Mouse (Mus musculus) skeletal muscle tissue, adult 2 months (tissue): ENCODE measurements around the gene Scarb1.
A peak's percentile ranks its signal among the peaks of the same experiment; 100 is the strongest.
"Not testable (repeated sequence)": the region's sequence is repeated elsewhere in the genome, so short reads cannot be mapped to it uniquely, and the experiment has no call there.

Experiments used
- DNase-seq: peaks from one replicate; pipeline ENCODE4 v3.0.0-alpha.2; 2012; ENCODE audit warnings: low read depth, low spot score

Gene Scarb1

GRCm38 (mm10) chr5:125340547-125341262 is at the start of gene Scarb1:
Scarb1 (minus strand) TSS chr5:125341094.
- peak; percentile 62 for DNase-seq

DNA sequence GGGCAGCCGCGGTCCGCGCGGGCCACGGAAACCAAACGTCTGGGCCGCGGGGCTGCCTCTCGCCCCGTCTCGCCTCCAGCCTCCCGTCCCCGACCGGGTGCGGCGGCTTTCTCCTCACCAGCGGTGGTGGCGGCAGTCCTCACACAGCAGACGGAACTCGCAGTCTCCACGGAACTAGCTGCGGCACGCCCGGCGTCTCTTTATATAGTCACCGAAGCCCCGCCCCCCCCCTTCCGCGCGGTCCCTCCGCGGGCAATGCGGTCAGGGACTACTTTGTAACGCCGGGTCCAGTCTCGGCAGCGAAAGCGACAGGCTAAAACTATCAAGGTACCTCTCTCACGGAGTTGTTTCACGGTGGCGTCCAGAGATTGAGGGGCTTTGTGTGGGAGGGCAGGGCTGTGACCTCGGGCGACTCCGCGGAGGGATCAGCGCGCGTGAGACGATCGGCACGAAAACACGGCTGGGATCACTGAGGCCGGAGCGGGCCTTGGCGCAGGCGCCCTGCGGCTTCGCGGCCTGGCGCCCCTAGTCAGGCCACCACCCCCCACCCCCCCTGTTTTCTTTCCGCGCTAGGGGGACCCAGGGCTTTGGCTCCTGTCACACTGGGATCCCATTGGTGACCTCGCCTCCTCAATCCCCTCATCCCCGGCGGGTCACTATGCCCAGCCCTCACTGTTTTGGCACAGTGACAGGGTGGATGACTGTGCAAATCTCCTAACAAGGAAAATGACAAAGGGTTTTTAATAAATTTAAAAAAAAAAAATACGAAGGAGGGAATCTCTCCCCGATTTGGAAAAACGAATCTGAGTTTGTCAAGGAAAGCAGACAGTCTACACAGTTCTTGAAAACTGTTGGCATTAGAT is 48.9 kb upstream of the Scarb1 start, which contains the start of gene Ubc:
Ubc (minus strand) TSS at position 624 of the 863 bp plus-strand sequence.
- DNase-seq, result peak; percentile 97

GRCm38 (mm10) chr5:125389131-125389578 is 48.3 kb upstream of the Scarb1 start, which contains the start of gene Gm10382:
Gm10382 (plus strand) TSS chr5:125389322.
- DNase-seq, result peak; percentile 85

- no peak for DNase-seq
Observed at GRCm38 (mm10) chr5:125388358-125389092, 47.6 kb upstream of the Scarb1 start.

DNA sequence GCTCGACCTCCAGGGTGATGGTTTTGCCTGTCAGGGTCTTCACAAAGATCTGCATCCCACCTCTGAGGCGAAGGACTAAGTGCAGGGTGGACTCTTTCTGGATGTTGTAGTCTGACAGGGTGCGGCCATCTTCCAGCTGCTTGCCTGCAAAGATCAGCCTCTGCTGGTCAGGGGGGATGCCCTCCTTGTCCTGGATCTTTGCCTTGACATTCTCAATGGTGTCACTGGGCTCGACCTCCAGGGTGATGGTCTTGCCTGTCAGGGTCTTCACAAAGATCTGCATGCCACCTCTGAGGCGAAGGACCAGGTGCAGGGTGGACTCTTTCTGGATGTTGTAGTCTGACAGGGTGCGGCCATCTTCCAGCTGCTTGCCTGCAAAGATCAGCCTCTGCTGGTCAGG is 46.4 kb upstream of the Scarb1 start:
- not testable (repeated sequence) for DNase-seq

- DNase-seq, result no peak
Observed at GRCm38 (mm10) chr5:125385215-125385940, 44.5 kb upstream of the Scarb1 start.

DNA sequence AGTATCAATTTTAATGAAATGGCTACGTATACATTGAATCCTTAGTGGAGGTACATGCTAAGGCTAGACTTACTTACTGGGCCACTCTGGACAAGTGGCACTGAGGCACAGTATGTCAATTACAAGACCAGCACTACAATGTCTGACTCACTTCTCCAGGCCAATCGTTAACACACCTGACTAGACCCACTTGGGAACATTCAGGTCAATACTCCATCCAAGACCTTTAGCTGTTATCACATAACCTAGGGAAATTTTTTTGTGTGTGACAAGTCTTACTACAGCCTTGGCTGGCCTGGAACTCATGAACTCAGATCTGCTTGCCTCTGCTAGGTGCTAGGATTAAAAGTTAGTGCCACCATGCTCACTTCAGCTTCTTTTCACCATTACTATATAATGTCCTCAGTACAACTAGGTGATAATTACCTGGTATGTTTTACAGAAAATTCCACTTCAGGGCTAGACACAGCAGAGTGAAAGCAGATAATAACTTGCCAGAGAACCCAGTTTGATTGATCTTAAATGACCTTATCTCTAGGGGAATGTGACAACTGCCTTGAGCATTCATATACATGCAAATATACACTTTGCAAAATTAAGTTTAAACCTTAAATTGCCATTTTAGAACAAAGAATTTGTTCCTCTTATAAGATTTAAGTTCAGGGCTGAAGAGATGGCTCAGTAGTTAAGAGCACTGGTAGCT is 43.8 kb upstream of the Scarb1 start:
- no peak for DNase-seq

DNA sequence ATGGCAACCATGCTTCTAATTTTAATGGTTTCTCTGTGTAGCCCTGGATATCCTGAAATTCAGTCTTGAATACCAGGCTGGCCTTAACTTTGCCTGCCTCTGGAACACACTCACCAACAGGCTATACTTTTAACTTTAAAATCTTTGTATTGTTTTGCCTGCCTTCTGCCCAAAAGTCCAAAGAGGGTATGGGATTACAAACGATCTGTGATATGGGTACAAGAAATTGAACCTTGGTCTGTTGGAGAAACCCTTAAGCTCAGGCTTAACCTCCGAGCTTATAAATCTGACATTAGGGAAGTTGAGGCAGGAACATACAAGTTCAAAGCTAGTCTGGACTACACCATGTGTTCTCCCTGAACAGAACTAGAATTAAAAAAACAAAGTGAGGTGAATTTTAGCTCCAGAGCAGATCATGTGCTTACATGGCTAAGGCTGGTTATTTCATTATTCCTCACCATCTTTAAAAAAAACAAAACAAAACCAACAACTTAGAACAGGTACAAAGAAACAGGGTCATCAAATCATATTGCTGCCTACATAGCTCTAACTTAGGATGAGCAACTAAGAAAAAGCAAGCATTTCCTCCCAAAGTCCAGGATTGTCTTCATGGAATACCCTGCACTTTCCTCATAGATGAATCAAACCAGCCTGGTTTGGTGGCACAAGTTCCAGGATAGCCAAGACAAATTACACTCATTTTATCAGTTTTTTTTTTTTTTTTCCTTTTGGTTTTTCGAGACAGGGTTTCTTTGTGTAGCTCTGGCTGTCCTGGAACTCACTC is 42.9 kb upstream of the Scarb1 start:
- no peak for DNase-seq

DNA sequence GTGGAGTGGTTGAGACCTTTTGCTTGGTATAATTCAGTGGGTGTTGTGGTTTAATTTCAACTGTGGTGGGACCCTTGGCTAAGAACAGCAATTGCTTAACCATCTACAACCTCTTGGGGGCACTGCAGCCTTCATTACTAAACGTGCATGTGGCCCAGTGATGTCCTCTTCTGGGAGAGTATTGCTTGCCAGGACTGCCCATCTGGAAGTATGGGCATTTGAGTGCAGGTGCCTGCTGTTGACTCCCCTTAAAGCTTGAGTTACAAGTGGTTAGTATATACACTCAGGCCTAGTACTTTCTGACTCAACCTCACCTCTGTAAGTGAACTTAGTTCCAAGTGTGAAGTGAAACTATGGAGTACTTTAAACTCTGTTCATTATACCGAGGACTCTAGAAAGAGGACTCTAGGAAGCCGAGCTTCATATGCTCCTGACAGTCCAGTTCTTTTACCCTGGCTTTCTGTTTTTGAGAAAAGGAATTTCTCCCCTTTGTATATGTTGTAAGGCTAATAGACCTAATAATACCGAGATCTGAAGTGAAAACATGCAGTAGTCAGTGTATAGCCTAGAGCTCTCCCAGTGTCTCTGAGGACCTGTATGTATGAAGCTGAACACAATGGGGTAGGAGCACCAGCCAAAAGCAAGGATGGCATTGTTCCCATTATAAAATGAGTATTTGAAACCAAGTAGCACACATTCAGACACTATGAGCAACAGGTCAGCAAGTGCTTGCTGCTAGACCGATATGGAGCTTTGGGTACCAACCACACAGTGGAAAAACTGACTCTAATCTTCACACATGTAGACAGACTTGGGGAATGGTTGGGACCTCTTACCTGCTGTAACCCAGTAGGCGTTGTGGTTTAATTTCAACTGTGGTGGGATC is 42.0 kb upstream of the Scarb1 start:
- DNase-seq, result no peak

DNA sequence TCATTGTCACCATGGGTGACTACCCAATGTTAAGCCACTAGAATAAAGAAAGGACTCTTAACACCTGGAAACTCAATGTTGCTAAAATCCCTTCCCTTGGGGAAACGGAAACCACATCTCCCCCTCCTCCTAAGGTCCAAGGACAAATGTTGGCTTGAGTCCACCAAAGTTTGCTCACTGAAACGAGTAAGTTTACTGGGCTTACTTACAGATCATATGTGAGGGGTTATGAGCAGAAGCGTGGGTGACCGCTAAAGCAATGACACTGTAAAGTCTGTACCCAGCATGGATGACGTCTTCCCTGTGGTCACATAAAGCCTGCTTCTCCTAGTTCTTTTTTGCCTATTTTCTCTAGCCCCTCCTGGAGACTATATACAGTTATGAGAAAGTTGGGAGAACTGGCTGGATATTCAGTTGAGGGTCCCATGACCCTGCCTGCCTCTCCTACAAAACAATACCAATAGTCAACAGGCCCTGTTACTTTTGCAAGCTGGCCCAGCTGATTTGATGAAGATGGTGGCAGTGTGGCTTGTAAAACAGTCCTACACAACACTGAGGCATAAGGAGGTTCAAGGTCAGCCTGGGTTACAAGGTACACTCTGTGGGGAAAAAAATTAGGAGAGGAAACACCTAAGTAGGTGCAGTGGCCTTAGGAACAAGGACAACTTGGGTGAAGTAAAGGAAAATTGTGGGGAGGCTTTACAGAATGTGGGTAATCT is 41.2 kb upstream of the Scarb1 start:
- DNase-seq, result no peak

GRCm38 (mm10) chr5:125378919-125379318 is 38.0 kb upstream of the Scarb1 start:
- no peak for DNase-seq

DNA sequence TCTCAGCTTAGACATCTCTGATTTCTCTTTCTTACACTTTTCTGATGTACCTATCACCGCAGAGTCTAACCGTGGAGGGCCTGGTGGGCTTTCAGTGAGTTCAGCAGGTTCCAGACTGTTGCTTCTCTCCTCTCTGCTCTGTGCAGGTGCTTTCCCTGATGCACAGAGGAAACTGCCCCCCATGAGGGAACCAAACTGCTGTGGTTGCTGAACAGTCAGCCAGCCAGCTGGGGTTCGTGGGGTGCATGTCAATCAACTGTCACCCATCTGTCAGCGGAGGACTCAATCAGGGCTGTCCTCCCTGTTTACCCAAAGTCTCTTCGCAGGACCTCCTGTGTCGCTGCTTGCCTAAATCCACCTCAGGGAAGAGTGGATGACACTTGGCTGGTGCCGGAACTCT is 36.3 kb upstream of the Scarb1 start:
- no peak for DNase-seq

DNA sequence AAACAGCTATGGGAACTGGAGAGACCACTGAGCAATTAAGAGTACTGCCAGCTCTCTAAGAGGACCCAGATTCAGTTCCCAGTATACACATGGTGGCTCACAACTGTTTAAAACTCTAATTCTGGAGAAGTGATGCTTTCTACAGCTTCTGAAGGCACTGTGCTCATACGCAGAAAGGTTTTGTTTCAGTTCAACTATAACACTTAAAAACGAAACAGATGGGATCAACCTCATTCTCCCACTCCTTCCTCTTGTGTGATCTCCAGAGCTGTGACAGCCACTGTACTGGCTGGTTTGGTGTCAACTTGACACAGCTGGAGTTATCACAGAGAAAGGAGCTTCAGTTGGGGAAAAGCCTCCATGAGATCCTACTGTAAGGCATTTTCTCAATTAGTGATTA is 35.0 kb upstream of the Scarb1 start:
- DNase-seq, result no peak

DNA sequence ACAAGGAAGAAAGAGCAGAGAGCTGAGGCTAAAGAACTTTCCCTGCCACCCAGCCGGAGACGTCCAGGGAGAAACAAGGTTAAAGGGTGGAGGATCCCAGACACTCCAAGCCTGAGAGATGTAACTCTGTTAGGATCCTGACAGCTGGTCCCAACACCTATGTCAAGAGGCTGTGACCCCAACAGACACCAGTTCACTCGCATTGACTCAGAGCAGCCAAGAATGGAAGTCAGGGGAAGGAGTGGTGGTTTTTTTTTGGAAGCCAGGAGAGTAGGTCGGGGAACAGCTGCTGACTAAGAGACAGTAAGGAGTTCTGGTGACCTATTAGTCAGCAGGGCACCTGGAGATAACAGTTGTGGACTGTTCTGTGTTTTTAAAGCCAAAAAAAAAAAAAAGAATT is 31.1 kb upstream of the Scarb1 start:
- DNase-seq, result no peak

DNA sequence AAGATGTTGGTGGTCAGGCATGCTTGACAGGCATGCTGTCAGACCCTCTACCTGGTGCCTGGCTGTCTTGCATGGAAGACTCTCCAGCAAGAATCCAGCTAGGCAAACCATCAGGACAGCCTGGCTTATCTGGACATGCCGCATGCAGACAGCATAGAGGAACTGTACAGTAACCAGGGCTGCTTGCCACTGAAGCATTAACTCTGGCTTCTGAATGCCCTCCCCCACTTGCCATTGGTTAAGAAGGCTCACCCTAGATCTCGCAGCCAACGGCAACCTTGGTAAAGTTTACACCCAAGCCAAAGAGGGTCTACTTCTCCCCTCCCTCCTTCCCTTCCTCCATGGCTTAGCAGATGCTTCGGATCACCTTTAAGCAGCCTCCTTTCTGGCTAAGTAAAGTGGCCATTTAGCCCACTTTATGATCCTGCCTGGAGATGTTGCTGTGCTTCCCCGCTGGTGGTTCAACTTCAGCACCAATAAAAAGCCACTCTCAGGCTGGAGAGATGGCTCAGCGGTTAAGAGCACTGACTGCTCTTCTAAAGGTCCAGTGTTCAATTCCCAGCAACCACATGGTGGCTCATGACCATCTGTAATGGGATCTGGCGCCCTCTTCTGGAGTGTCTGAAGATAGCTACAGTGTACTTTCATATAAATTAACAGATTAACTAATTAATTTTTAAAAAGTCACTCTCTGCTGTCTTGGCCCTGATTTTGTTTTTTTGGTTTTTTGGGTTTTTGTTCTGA is 30.2 kb upstream of the Scarb1 start:
- DNase-seq, result no peak

- peak; percentile 62 for DNase-seq
Observed at GRCm38 (mm10) chr5:125368568-125368967, 27.7 kb upstream of the Scarb1 start.

GRCm38 (mm10) chr5:125368156-125368555 is 27.3 kb upstream of the Scarb1 start:
- no peak for DNase-seq
